Comparison of ENCODE assay signal across 9 mouse cellular contexts in the genomic region with DNA sequence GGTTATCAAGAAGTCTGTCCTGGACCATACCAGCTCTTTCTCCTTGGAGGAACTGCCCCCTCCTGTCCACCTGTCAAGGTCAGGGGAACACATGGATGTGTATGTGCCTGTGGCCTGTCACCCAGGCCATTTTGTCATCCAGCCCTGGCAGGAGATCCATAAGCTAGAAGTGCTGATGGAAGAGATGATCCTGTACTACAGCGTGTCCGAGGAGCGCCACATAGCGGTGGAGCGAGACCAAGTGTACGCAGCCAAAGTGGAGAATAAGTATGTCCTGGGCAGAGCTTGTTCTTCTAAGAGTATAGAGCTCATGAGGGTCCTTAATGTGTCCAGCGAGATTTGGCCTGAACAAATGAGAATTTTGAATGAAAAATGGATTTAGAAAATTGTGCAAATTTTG. TPM values are rescaled to one million over a fixed set of nuclear protein-coding genes. Genes with fewer than 3 reads are reported as not detected.
A peak's percentile ranks its signal among the peaks of the same experiment; 100 is the strongest.
DNase-seq lines count a peak whose midpoint lies in the region; ATAC-seq and TF ChIP-seq lines count a peak whose summit lies in the region.
"Had no signal": no experiment of that assay in that cellular context is flagged by ENCODE, and none has a peak within 500 bp of the region (broad histone marks: within the 10 kb centered on the region; RNA-seq: fewer than 3 reads in every experiment).

No protein-coding gene starts in this region.

- 51% methylated on average over 7 of the region's 7 CpGs for WGBS in midbrain, postnatal 0 days
- WGBS in midbrain, embryonic 15.5 days: 46% methylated on average over 7 of the region's 7 CpGs
- 46% methylated on average over 7 of the region's 7 CpGs for WGBS in limb, embryonic 13.5 days

- peak; percentile 69 for TF ChIP-seq CTCF in midbrain, postnatal 0 days (IDR thresholded peaks at IDR 0.05)

- no peaks in the 10 kb centered on the region for H3K4me1 ChIP-seq in midbrain, postnatal 0 days (ENCODE audit: insufficient read depth, low read length)
- no peaks in the 10 kb centered on the region for H3K4me1 ChIP-seq in midbrain, embryonic 15.5 days
- peaks cover 10% of the 10 kb centered on the region for H3K4me1 ChIP-seq in limb, embryonic 13.5 days

- no peak overlapping the region for H3K27ac ChIP-seq in midbrain, postnatal 0 days (ENCODE audit: low read depth, low read length)
- no peak overlapping the region for H3K27ac ChIP-seq in midbrain, embryonic 15.5 days
- no peak overlapping the region for H3K27ac ChIP-seq in limb, embryonic 13.5 days

- H3K27me3 ChIP-seq in midbrain, postnatal 0 days (ENCODE audit: insufficient read depth, low read length): no peaks in the 10 kb centered on the region
- H3K27me3 ChIP-seq in midbrain, embryonic 15.5 days (replicated peaks): no peaks in the 10 kb centered on the region
- no peaks in the 10 kb centered on the region for H3K27me3 ChIP-seq in limb, embryonic 13.5 days

- no peak overlapping the region for H3K4me3 ChIP-seq in midbrain, postnatal 0 days (ENCODE audit: low read depth, low read length)
- H3K4me3 ChIP-seq in midbrain, embryonic 15.5 days: no peak overlapping the region
- H3K4me3 ChIP-seq in limb, embryonic 13.5 days: no peak overlapping the region

- no peak overlapping the region for H3K9ac ChIP-seq in midbrain, postnatal 0 days (replicated peaks; ENCODE audit: low read length, poor library complexity, severe bottlenecking)
- H3K9ac ChIP-seq in midbrain, embryonic 15.5 days: no peak overlapping the region
- no peak overlapping the region for H3K9ac ChIP-seq in limb, embryonic 13.5 days

- no peak for ATAC-seq in cerebellum, adult (ENCODE audit: insufficient number of reproducible peaks, low FRiP score, low TSS enrichment)
- no peak for ATAC-seq in midbrain, postnatal 0 days (ENCODE audit: low FRiP score)
- ATAC-seq in midbrain, embryonic 15.5 days (replicated peaks): no peak
- ATAC-seq in erythroblast, adult 5-6 weeks (replicated peaks; ENCODE audit: low FRiP score, poor library complexity, severe bottlenecking): 0 out of 2 replicates have a peak, but pooled peaks have one; percentile 29
- ATAC-seq in limb, embryonic 13.5 days (ENCODE audit: low FRiP score, low read depth): peak; percentile 37; the same call in 1 of the 2 replicates
- ATAC-seq in erythroid progenitor cell, adult 5-6 weeks (replicated peaks; ENCODE audit: low FRiP score, poor library complexity, severe bottlenecking): no peak

- no peak overlapping the region for H3K4me2 ChIP-seq in midbrain, postnatal 0 days (ENCODE audit: low read depth, low read length, poor library complexity, severe bottlenecking)
- no peak overlapping the region for H3K4me2 ChIP-seq in midbrain, embryonic 15.5 days
- no peak overlapping the region for H3K4me2 ChIP-seq in limb, embryonic 13.5 days (replicated peaks)

- H3K36me3 ChIP-seq in midbrain, postnatal 0 days (ENCODE audit: insufficient read depth, low read length): peaks cover 15% of the 10 kb centered on the region; the same call in 1 of the 2 replicates
- 0 out of 2 replicates have a peak, but pooled peaks cover 2% of the 10 kb centered on the region for H3K36me3 ChIP-seq in midbrain, embryonic 15.5 days (replicated peaks)
- H3K36me3 ChIP-seq in limb, embryonic 13.5 days: no peaks in the 10 kb centered on the region
- H3K36me3 ChIP-seq: G1E had no signal

- peak; percentile 59 to 79 for DNase-seq in cerebellum, postnatal 25 days
- DNase-seq in midbrain, postnatal 0 days (ENCODE audit: low spot score): peak; percentile 27
- DNase-seq in ovary, postnatal 10 days (ENCODE audit: low spot score): no peak

- H3K9me3 ChIP-seq in midbrain, postnatal 0 days (ENCODE audit: low read length): no peaks in the 10 kb centered on the region
- H3K9me3 ChIP-seq in midbrain, embryonic 15.5 days: no peaks in the 10 kb centered on the region
- no peaks in the 10 kb centered on the region for H3K9me3 ChIP-seq in limb, embryonic 13.5 days

RNA-seq across cellular contexts. Expression of gene Tmod1, which starts 12.8 kb away (rescaled TPM):
- total RNA-seq in midbrain, postnatal 0 days (2014; rRNA removed): 0.42 and 0.55 TPM in 2 replicates
- 0.75 and 1.0 TPM in 2 replicates for polyA plus RNA-seq in midbrain, postnatal 0 days (2015; fragmentation: Nextera tagmentation; extraction: Ambion mirVana)
- 0.65 and 0.83 TPM in 2 replicates for polyA plus RNA-seq in midbrain, embryonic 15.5 days (2015; fragmentation: Nextera tagmentation; extraction: Ambion mirVana)
- total RNA-seq in erythroblast, adult 5-6 weeks (2015; ENCODE audit: low replicate concordance): 129 and 139 TPM in 2 replicates
- 146 and 185 TPM in 2 replicates for total RNA-seq in erythroblast, adult 5-6 weeks (2017; ENCODE audit: low replicate concordance)
- polyA plus RNA-seq in limb, embryonic 13.5 days (2015; fragmentation: Nextera tagmentation; extraction: Ambion mirVana): 9.9 and 10.2 TPM in 2 replicates
- total RNA-seq in erythroid progenitor cell, adult 5-6 weeks (2015; ENCODE audit: low replicate concordance): 258 and 260 TPM in 2 replicates
- total RNA-seq in erythroid progenitor cell, adult 5-6 weeks (2017; ENCODE audit: low replicate concordance): 189 and 234 TPM in 2 replicates

Comparison
In these comparisons a context has a peak if more than half of its experiments do, and no peak if none do; other contexts are left out.
1. ATAC-seq: peak in erythroblast, adult 5-6 weeks (single experiment) and limb, embryonic 13.5 days (single experiment); none in cerebellum, adult (single experiment), midbrain, postnatal 0 days (single experiment), midbrain, embryonic 15.5 days (single experiment) and erythroid progenitor cell, adult 5-6 weeks (single experiment).
2. RNA of gene Tmod1, which starts 12.8 kb away (total RNA-seq): 189 to 260 TPM in erythroid progenitor cell, adult 5-6 weeks and 129 to 185 TPM in erythroblast, adult 5-6 weeks; 0.42 to 0.55 TPM in midbrain, postnatal 0 days; every median in the first group is over 10 times any median in the second.